Comparison of ENCODE assay signal across 15 mouse cellular contexts in the genomic region with DNA sequence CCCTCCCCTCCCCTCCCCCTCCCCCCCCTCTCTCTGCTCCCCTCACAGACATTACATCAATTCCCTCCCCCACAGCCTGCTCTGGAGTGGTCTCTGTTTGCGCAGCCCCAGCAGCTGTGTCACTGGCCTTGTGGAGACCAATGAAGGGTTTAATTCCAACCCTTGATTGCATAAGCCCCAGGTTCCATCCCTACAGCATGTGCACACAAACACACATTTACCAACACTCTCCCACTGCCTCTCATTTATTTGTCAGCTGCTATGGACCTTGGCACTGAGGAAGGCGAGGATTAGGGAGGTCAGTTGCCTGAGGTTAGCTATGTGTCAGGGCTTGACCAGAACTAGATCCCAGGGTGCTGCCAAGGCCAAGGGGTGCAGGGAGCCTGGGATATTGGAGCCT. TPM values are rescaled to one million over a fixed set of nuclear protein-coding genes. Genes with fewer than 3 reads are reported as not detected.
DNase-seq lines count a peak whose midpoint lies in the region; ATAC-seq lines count a peak whose summit lies in the region.
"Had no signal": no experiment of that assay in that cellular context is flagged by ENCODE, and none has a peak within 500 bp of the region (broad histone marks: within the 10 kb centered on the region; RNA-seq: fewer than 3 reads in every experiment).

No protein-coding gene starts in this region.

- H3K4me2 ChIP-seq in kidney, embryonic 14.5 days (replicated peaks; ENCODE audit: low read depth, low read length), result no peak overlapping the region
- no peak overlapping the region for H3K4me2 ChIP-seq in liver, embryonic 15.5 days
- H3K4me2 ChIP-seq: heart, embryonic 11.5 days; hindbrain, embryonic 15.5 days; neural tube, embryonic 13.5 days had no signal

- no peak overlapping the region for H3K27ac ChIP-seq in kidney, embryonic 14.5 days (ENCODE audit: low read depth, low read length)
- H3K27ac ChIP-seq in liver, embryonic 15.5 days (replicated peaks), result peak overlapping the region; percentile 34; the same call in 1 of the 2 replicates
- no peak overlapping the region for H3K27ac ChIP-seq in forebrain, embryonic 10.5 days
- H3K27ac ChIP-seq: hindbrain, embryonic 15.5 days; neural tube, embryonic 13.5 days had no signal

- no peak overlapping the region for H3K4me3 ChIP-seq in kidney, embryonic 14.5 days (ENCODE audit: low read length)
- H3K4me3 ChIP-seq in liver, embryonic 15.5 days (replicated peaks), result no peak overlapping the region
- H3K4me3 ChIP-seq in forebrain, embryonic 10.5 days, result no peak overlapping the region
- H3K4me3 ChIP-seq: hindbrain, embryonic 15.5 days; neural tube, embryonic 13.5 days had no signal

- DNase-seq in kidney, adult 8-10 months, result no peak
- DNase-seq in 416B (ENCODE audit: low read depth), result peak; percentile 51
- peak; percentile 29 for DNase-seq in R1 (ENCODE audit: low read depth, low spot score)
- DNase-seq in forebrain, embryonic 10.5 days (ENCODE audit: extremely low spot score, low spot score), result no peak
- no peak for DNase-seq in urinary bladder, postnatal 10 days (ENCODE audit: low spot score)
- DNase-seq: cerebellum, adult 8-10 months; kidney, adult 18-20 months; lung, postnatal 14 days; midbrain, embryonic 14.5 days had no signal

- no peaks in the 10 kb centered on the region for H3K36me3 ChIP-seq in kidney, embryonic 14.5 days (ENCODE audit: control insufficient read depth, insufficient read depth, low read length)
- H3K36me3 ChIP-seq in liver, embryonic 15.5 days (replicated peaks), result no peaks in the 10 kb centered on the region
- H3K36me3 ChIP-seq in forebrain, embryonic 10.5 days (replicated peaks), result no peaks in the 10 kb centered on the region
- H3K36me3 ChIP-seq: hindbrain, embryonic 15.5 days; neural tube, embryonic 13.5 days had no signal

- peaks cover 23% of the 10 kb centered on the region for H3K27me3 ChIP-seq in kidney, embryonic 14.5 days (ENCODE audit: control insufficient read depth, insufficient read depth, low read length)
- peaks cover 14% of the 10 kb centered on the region for H3K27me3 ChIP-seq in liver, embryonic 15.5 days
- peaks cover 51% of the 10 kb centered on the region for H3K27me3 ChIP-seq in forebrain, embryonic 10.5 days (ENCODE audit: poor library complexity, severe bottlenecking)

- H3K4me1 ChIP-seq in kidney, embryonic 14.5 days (ENCODE audit: control insufficient read depth, insufficient read depth, low read length), result peaks cover 5% of the 10 kb centered on the region; the same call in 1 of the 2 replicates
- peaks cover 24% of the 10 kb centered on the region for H3K4me1 ChIP-seq in liver, embryonic 15.5 days (replicated peaks)
- peaks cover 13% of the 10 kb centered on the region for H3K4me1 ChIP-seq in forebrain, embryonic 10.5 days

- peak; percentile 66; the same call in 1 of the 2 replicates for ATAC-seq in kidney, embryonic 14.5 days (ENCODE audit: low FRiP score, low TSS enrichment)
- peak; percentile 66 for ATAC-seq in liver, embryonic 15.5 days (ENCODE audit: insufficient read depth)

- WGBS in kidney, embryonic 14.5 days, result 25% methylated on average over 2 of the region's 2 CpGs
- 14% methylated on average over 2 of the region's 2 CpGs for WGBS in liver, embryonic 15.5 days (ENCODE audit: insufficient replicate concordance)
- WGBS in forebrain, embryonic 10.5 days, result 72% methylated on average over 2 of the region's 2 CpGs

- no peaks in the 10 kb centered on the region for H3K9me3 ChIP-seq in kidney, embryonic 14.5 days (ENCODE audit: control insufficient read depth, low read length)
- H3K9me3 ChIP-seq in liver, embryonic 15.5 days (replicated peaks), result no peaks in the 10 kb centered on the region
- H3K9me3 ChIP-seq in forebrain, embryonic 10.5 days, result no peaks in the 10 kb centered on the region
- H3K9me3 ChIP-seq: hindbrain, embryonic 15.5 days; neural tube, embryonic 13.5 days had no signal

- H3K9ac ChIP-seq in kidney, embryonic 14.5 days (ENCODE audit: low read depth, low read length), result no peak overlapping the region
- H3K9ac ChIP-seq in liver, embryonic 15.5 days, result no peak overlapping the region
- H3K9ac ChIP-seq: hindbrain, embryonic 15.5 days; neural tube, embryonic 13.5 days had no signal

RNA-seq across cellular contexts. Expression of a gene that starts 10.2 kb away (rescaled TPM):
- 4.2 and 4.4 TPM in 2 replicates for polyA plus RNA-seq in kidney, embryonic 14.5 days (2014; fragmentation: Nextera tagmentation; extraction: Ambion mirVana)
- 0.59 and 0.92 TPM in 2 replicates for polyA plus RNA-seq in liver, embryonic 15.5 days (2015; fragmentation: Nextera tagmentation; extraction: Ambion mirVana)
- 0.83 and 0.84 TPM in 2 replicates for polyA plus RNA-seq in forebrain, embryonic 10.5 days (2016; fragmentation: Nextera tagmentation; extraction: Ambion mirVana)

RNA-seq across cellular contexts. Expression of a gene that starts 32.3 kb away (rescaled TPM):
- polyA plus RNA-seq in kidney, embryonic 14.5 days (2014; fragmentation: Nextera tagmentation; extraction: Ambion mirVana), result 3.9 and 4.8 TPM in 2 replicates
- 11.4 and 12.7 TPM in 2 replicates for polyA plus RNA-seq in liver, embryonic 15.5 days (2015; fragmentation: Nextera tagmentation; extraction: Ambion mirVana)
- polyA plus RNA-seq in forebrain, embryonic 10.5 days (2016; fragmentation: Nextera tagmentation; extraction: Ambion mirVana), result 0.92 and 1.5 TPM in 2 replicates

RNA-seq across cellular contexts. Expression of a gene that starts 44.3 kb away (rescaled TPM):
- polyA plus RNA-seq in kidney, embryonic 14.5 days (2014; fragmentation: Nextera tagmentation; extraction: Ambion mirVana), result not detected in 2 replicates
- not detected in 2 replicates for polyA plus RNA-seq in liver, embryonic 15.5 days (2015; fragmentation: Nextera tagmentation; extraction: Ambion mirVana)
- polyA plus RNA-seq in forebrain, embryonic 10.5 days (2016; fragmentation: Nextera tagmentation; extraction: Ambion mirVana), result 0.14 and 0.20 TPM in 2 replicates
- polyA plus RNA-seq: heart, embryonic 11.5 days; limb, embryonic 11.5 days had no signal

Comparison
In these comparisons a context has a peak if more than half of its experiments do, and no peak if none do; other contexts are left out.
1. DNase-seq: peak in 416B (single experiment) and R1 (single experiment); none in kidney, adult 8-10 months (0 of 2), forebrain, embryonic 10.5 days (single experiment) and urinary bladder, postnatal 10 days (single experiment).